Mouse (Mus musculus) hindbrain, embryonic 10.5 days (tissue): ENCODE results near the gene Asb2. TPM values are rescaled to one million over a fixed set of nuclear protein-coding genes. Genes with fewer than 3 reads are reported as not detected.

ENCODE experiments used
- DNase-seq: peaks from one replicate; pipeline ENCODE4 v3.0.0-alpha.2; 2017; ENCODE audit warnings: low spot score
- H3K27ac ChIP-seq: fragments of 300-500 bp; sonication (generic); 2 replicates; pipeline ENCODE4 v1.5.1; 2016; ENCODE audit warnings: mild to moderate bottlenecking, moderate library complexity
- H3K27me3 ChIP-seq: fragments of 300-500 bp; sonication (generic); 2 replicates; pipeline ENCODE4 v1.6.1; 2016; ENCODE audit warnings: mild to moderate bottlenecking; ENCODE audit not compliant: poor library complexity, insufficient read depth, severe bottlenecking
- H3K36me3 ChIP-seq: fragments of 300-500 bp; sonication (generic); 2 replicates; pipeline ENCODE4 v1.6.1; 2016; ENCODE audit warnings: mild to moderate bottlenecking, moderate library complexity
- H3K4me1 ChIP-seq: fragments of 300-500 bp; sonication (generic); replicated peaks from 2 replicates; pipeline ENCODE4 v1.6.1; 2016; ENCODE audit warnings: mild to moderate bottlenecking
- H3K4me3 ChIP-seq: fragments of 300-500 bp; sonication (generic); 2 replicates; pipeline ENCODE4 v1.5.1; 2016; ENCODE audit warnings: mild to moderate bottlenecking, moderate library complexity
- H3K9me3 ChIP-seq: fragments of 300-500 bp; sonication (generic); 2 replicates; pipeline ENCODE4 v1.6.1; 2016; ENCODE audit warnings: mild to moderate bottlenecking, moderate library complexity
- WGBS: fragments of 180-500 bp; shearing (Covaris S2); methylation state at CpG from one replicate; pipeline ENCODE4 v1.1.7; 2016; 5-methylcytosine and 5-hydroxymethylcytosine counted together
- polyA plus RNA-seq: library from polyadenylated mRNA; unstranded; fragments of >200 nt; fragmentation: Nextera tagmentation; extraction: Ambion mirVana; gene quantifications from 2 replicates; pipeline ENCODE4 v1.2.1, GENCODE M21; 2016

Gene Asb2
- polyA plus RNA-seq, 1 experiment from 2014 or later = 0.64 TPM

- Histone ChIP-seq H3K9me3 (peaks cover 4% of the 10 kb centered on the region; the same call in 1 of the 2 replicates), H3K4me3 (no peak overlapping the region), H3K4me1 (peaks cover 11% of the 10 kb centered on the region), H3K27me3 (peaks cover 29% of the 10 kb centered on the region), H3K36me3 (peaks cover 5% of the 10 kb centered on the region; the same call in 1 of the 2 replicates), H3K27ac (no peak overlapping the region)
- WGBS = 22% methylated on average over 3 of the region's 3 CpGs
- DNase-seq = peak; percentile 66
Measured at GRCm38 (mm10) chr12:103306720-103307119, 49.1 kb downstream of the Asb2 start.

- WGBS = 35% methylated on average over 2 of the region's 2 CpGs
- Histone ChIP-seq H3K27ac (no peak overlapping the region), H3K27me3 (peaks cover 24% of the 10 kb centered on the region), H3K4me3 (no peak overlapping the region), H3K36me3 (peaks cover 5% of the 10 kb centered on the region; the same call in 1 of the 2 replicates), H3K4me1 (peaks cover 6% of the 10 kb centered on the region), H3K9me3 (peaks cover 4% of the 10 kb centered on the region; the same call in 1 of the 2 replicates)
- DNase-seq = peak; percentile 34
Measured at GRCm38 (mm10) chr12:103306224-103306623, 49.6 kb downstream of the Asb2 start.

GRCm38 (mm10) chr12:103302960-103303359, 52.8 kb downstream of the Asb2 start:
- Histone ChIP-seq H3K9me3 (no peaks in the 10 kb centered on the region), H3K4me3 (no peak overlapping the region), H3K4me1 (no peaks in the 10 kb centered on the region), H3K27ac (no peak overlapping the region), H3K27me3 (peaks cover 15% of the 10 kb centered on the region; the same call in 1 of the 2 replicates), H3K36me3 (no peaks in the 10 kb centered on the region)
- 98% methylated on average over 1 of the region's 1 CpGs for WGBS
- DNase-seq = no peak

GRCm38 (mm10) chr12:103301645-103302044, 54.2 kb downstream of the Asb2 start:
- Histone ChIP-seq H3K4me3 (no peak overlapping the region), H3K27me3 (peaks cover 12% of the 10 kb centered on the region; the same call in 1 of the 2 replicates), H3K36me3 (no peaks in the 10 kb centered on the region), H3K4me1 (no peaks in the 10 kb centered on the region), H3K27ac (no peak overlapping the region), H3K9me3 (no peaks in the 10 kb centered on the region)
- peak; percentile 65 for DNase-seq
- WGBS = 49% methylated on average over 2 of the region's 2 CpGs

- Histone ChIP-seq H3K36me3 (no peaks in the 10 kb centered on the region), H3K9me3 (no peaks in the 10 kb centered on the region), H3K4me3 (no peak overlapping the region), H3K27ac (no peak overlapping the region), H3K27me3 (peaks cover 12% of the 10 kb centered on the region; the same call in 1 of the 2 replicates), H3K4me1 (peaks cover 5% of the 10 kb centered on the region; the same call in 1 of the 2 replicates)
- no peak for DNase-seq
- 73% methylated on average over 9 of the region's 9 CpGs for WGBS
Measured at GRCm38 (mm10) chr12:103300493-103300892, 55.3 kb downstream of the Asb2 start.

GRCm38 (mm10) chr12:103296292-103296691, 59.5 kb downstream of the Asb2 start:
- no peak for DNase-seq
- 17% methylated on average over 4 of the region's 4 CpGs for WGBS
- no peak overlapping the region for H3K27ac ChIP-seq

GRCm38 (mm10) chr12:103292366-103292765, 63.4 kb downstream of the Asb2 start:
- WGBS = 91% methylated on average over 3 of the region's 3 CpGs
- no peak overlapping the region for H3K4me3 ChIP-seq
- no peaks in the 10 kb centered on the region for H3K36me3 ChIP-seq

More at GRCm38 (mm10) chr12:103296292-103296691, 59.5 kb downstream of the Asb2 start:
- H3K9me3 ChIP-seq = no peaks in the 10 kb centered on the region
- peaks cover 16% of the 10 kb centered on the region for H3K4me1 ChIP-seq
- H3K36me3 ChIP-seq = no peaks in the 10 kb centered on the region
- H3K27me3 ChIP-seq = 0 out of 2 replicates have a peak, but pooled peaks cover 3% of the 10 kb centered on the region
- H3K4me3 ChIP-seq = no peak overlapping the region

GRCm38 (mm10) chr12:103287276-103287675, 68.5 kb downstream of the Asb2 start:
- DNase-seq = no peak
- H3K4me3 ChIP-seq = no peak overlapping the region
- no peaks in the 10 kb centered on the region for H3K9me3 ChIP-seq
- peaks cover 27% of the 10 kb centered on the region for H3K4me1 ChIP-seq
- no peaks in the 10 kb centered on the region for H3K36me3 ChIP-seq
- 85% methylated on average over 4 of the region's 4 CpGs for WGBS
- no peak overlapping the region for H3K27ac ChIP-seq
- H3K27me3 ChIP-seq = no peaks in the 10 kb centered on the region

More at GRCm38 (mm10) chr12:103292366-103292765, 63.4 kb downstream of the Asb2 start:
- no peak overlapping the region for H3K27ac ChIP-seq
- no peak for DNase-seq
- H3K9me3 ChIP-seq = no peaks in the 10 kb centered on the region
- no peaks in the 10 kb centered on the region for H3K27me3 ChIP-seq
- H3K4me1 ChIP-seq = peaks cover 30% of the 10 kb centered on the region

- Histone ChIP-seq H3K27ac (no peak overlapping the region), H3K4me1 (peaks cover 3% of the 10 kb centered on the region; the same call in 1 of the 2 replicates), H3K9me3 (peaks cover 4% of the 10 kb centered on the region; the same call in 1 of the 2 replicates), H3K27me3 (no peaks in the 10 kb centered on the region), H3K4me3 (no peak overlapping the region), H3K36me3 (no peaks in the 10 kb centered on the region)
- no peak for DNase-seq
- WGBS = 89% methylated on average over 3 of the region's 3 CpGs
Measured at GRCm38 (mm10) chr12:103283411-103283810, 72.4 kb downstream of the Asb2 start.

GRCm38 (mm10) chr12:103282936-103283335, 72.9 kb downstream of the Asb2 start:
- Histone ChIP-seq H3K4me3 (no peak overlapping the region), H3K27ac (no peak overlapping the region), H3K4me1 (peaks cover 3% of the 10 kb centered on the region; the same call in 1 of the 2 replicates), H3K36me3 (no peaks in the 10 kb centered on the region), H3K9me3 (peaks cover 9% of the 10 kb centered on the region), H3K27me3 (no peaks in the 10 kb centered on the region)
- 64% methylated on average over 6 of the region's 6 CpGs for WGBS
- DNase-seq = no peak

- WGBS = 74% methylated on average over 4 of the region's 4 CpGs
- DNase-seq = no peak
Measured at GRCm38 (mm10) chr12:103281912-103282311, 73.9 kb downstream of the Asb2 start.

GRCm38 (mm10) chr12:103281491-103281890, 74.3 kb downstream of the Asb2 start:
- WGBS = 77% methylated on average over 2 of the region's 2 CpGs

More at GRCm38 (mm10) chr12:103281912-103282311, 73.9 kb downstream of the Asb2 start:
- Histone ChIP-seq H3K4me1 (peaks cover 3% of the 10 kb centered on the region; the same call in 1 of the 2 replicates), H3K27ac (no peak overlapping the region), H3K36me3 (no peaks in the 10 kb centered on the region), H3K9me3 (peaks cover 13% of the 10 kb centered on the region), H3K27me3 (no peaks in the 10 kb centered on the region), H3K4me3 (no peak overlapping the region)

GRCm38 (mm10) chr12:103276422-103276821, 79.4 kb downstream of the Asb2 start:
- DNase-seq = no peak
- Histone ChIP-seq H3K4me3 (no peak overlapping the region), H3K27me3 (no peaks in the 10 kb centered on the region), H3K4me1 (no peaks in the 10 kb centered on the region), H3K36me3 (no peaks in the 10 kb centered on the region), H3K27ac (no peak overlapping the region), H3K9me3 (peaks cover 13% of the 10 kb centered on the region)
- WGBS = 81% methylated on average over 4 of the region's 4 CpGs

More at GRCm38 (mm10) chr12:103281491-103281890, 74.3 kb downstream of the Asb2 start:
- no peaks in the 10 kb centered on the region for H3K27me3 ChIP-seq
- H3K9me3 ChIP-seq = peaks cover 13% of the 10 kb centered on the region
- peaks cover 3% of the 10 kb centered on the region; the same call in 1 of the 2 replicates for H3K4me1 ChIP-seq
- H3K27ac ChIP-seq = no peak overlapping the region
- H3K36me3 ChIP-seq = no peaks in the 10 kb centered on the region
- DNase-seq = no peak
- no peak overlapping the region for H3K4me3 ChIP-seq
